Mouse (Mus musculus): Measurements from ENCODE around the gene Macrod2. TPM values are rescaled to one million over a fixed set of nuclear protein-coding genes. Genes with fewer than 3 reads are reported as not detected.

The Macrod2 gene
- polyA plus RNA-seq, 1 experiment from 2014 or later: 31.1 TPM

- no peaks in the 10 kb centered on the region for H3K36me3 ChIP-seq (ENCODE audit: insufficient read depth)
- H3K9me3 ChIP-seq (ENCODE audit: low read depth, low read length): no peaks in the 10 kb centered on the region
- H3K4me3 ChIP-seq (ENCODE audit: low read depth, low read length): no peak overlapping the region
- TF ChIP-seq CTCF (IDR thresholded peaks at IDR 0.05; ENCODE audit: low read depth): no peak
- ATAC-seq (ENCODE audit: insufficient read depth): no peak
- WGBS: 52% methylated on average over 8 of the region's 8 CpGs
- DNase-seq: no peak
- no peak overlapping the region for H3K4me2 ChIP-seq
- H3K4me1 ChIP-seq (ENCODE audit: insufficient read depth): no peaks in the 10 kb centered on the region
- H3K27me3 ChIP-seq (ENCODE audit: insufficient read depth, low read length): no peaks in the 10 kb centered on the region
- no peak overlapping the region for H3K9ac ChIP-seq
- no peak overlapping the region for H3K27ac ChIP-seq (ENCODE audit: low read depth)
Measured at GRCm38 (mm10) chr2:142222137-142222921, 1827.2 kb downstream of the Macrod2 start.

GRCm38 (mm10) chr2:142222926-142223325 lies 1827.8 kb downstream of the Macrod2 start:
- Histone ChIP-seq H3K4me3 (ENCODE audit: low read depth, low read length) (no peak overlapping the region), H3K4me1 (ENCODE audit: insufficient read depth) (no peaks in the 10 kb centered on the region), H3K27ac (ENCODE audit: low read depth) (no peak overlapping the region), H3K27me3 (ENCODE audit: insufficient read depth, low read length) (no peaks in the 10 kb centered on the region), H3K9me3 (ENCODE audit: low read depth, low read length) (no peaks in the 10 kb centered on the region), H3K36me3 (ENCODE audit: insufficient read depth) (no peaks in the 10 kb centered on the region), H3K4me2 (no peak overlapping the region), H3K9ac (no peak overlapping the region)
- ATAC-seq (ENCODE audit: insufficient read depth): no peak
- TF ChIP-seq CTCF (IDR thresholded peaks at IDR 0.05; ENCODE audit: low read depth): no peak
- 44% methylated on average over 5 of the region's 5 CpGs for WGBS
- DNase-seq: no peak

- no peak for TF ChIP-seq CTCF (IDR thresholded peaks at IDR 0.05; ENCODE audit: low read depth)
- ATAC-seq (ENCODE audit: insufficient read depth): no peak
- no peak overlapping the region for H3K4me2 ChIP-seq
- H3K27ac ChIP-seq (ENCODE audit: low read depth): no peak overlapping the region
- 63% methylated on average over 4 of the region's 4 CpGs for WGBS
- H3K9ac ChIP-seq: no peak overlapping the region
- no peaks in the 10 kb centered on the region for H3K4me1 ChIP-seq (ENCODE audit: insufficient read depth)
- DNase-seq: peak; percentile 26
- no peaks in the 10 kb centered on the region for H3K36me3 ChIP-seq (ENCODE audit: insufficient read depth)
- no peaks in the 10 kb centered on the region for H3K27me3 ChIP-seq (ENCODE audit: insufficient read depth, low read length)
- H3K9me3 ChIP-seq (ENCODE audit: low read depth, low read length): no peaks in the 10 kb centered on the region
- no peak overlapping the region for H3K4me3 ChIP-seq (ENCODE audit: low read depth, low read length)
Measured at GRCm38 (mm10) chr2:142230985-142231549, 1836.0 kb downstream of the Macrod2 start.

- no peaks in the 10 kb centered on the region for H3K36me3 ChIP-seq (ENCODE audit: insufficient read depth)
- no peak for TF ChIP-seq CTCF (IDR thresholded peaks at IDR 0.05; ENCODE audit: low read depth)
- H3K4me2 ChIP-seq: no peak overlapping the region
- ATAC-seq (ENCODE audit: insufficient read depth) (no peak), DNase-seq (no peak)
- H3K9me3 ChIP-seq (ENCODE audit: low read depth, low read length): no peaks in the 10 kb centered on the region
- H3K9ac ChIP-seq: no peak overlapping the region
- H3K4me3 ChIP-seq (ENCODE audit: low read depth, low read length): no peak overlapping the region
- H3K27me3 ChIP-seq (ENCODE audit: insufficient read depth, low read length): no peaks in the 10 kb centered on the region
- H3K4me1 ChIP-seq (ENCODE audit: insufficient read depth): no peaks in the 10 kb centered on the region
- H3K27ac ChIP-seq (ENCODE audit: low read depth): no peak overlapping the region
- WGBS: 52% methylated on average over 9 of the region's 9 CpGs
Measured at GRCm38 (mm10) chr2:142232828-142233227, 1837.7 kb downstream of the Macrod2 start.

GRCm38 (mm10) chr2:142243483-142243882 lies 1848.4 kb downstream of the Macrod2 start:
- H3K4me3 ChIP-seq (ENCODE audit: low read depth, low read length): no peak overlapping the region
- H3K27ac ChIP-seq (ENCODE audit: low read depth): no peak overlapping the region
- 74% methylated on average over 4 of the region's 4 CpGs for WGBS
- H3K4me1 ChIP-seq (ENCODE audit: insufficient read depth): no peaks in the 10 kb centered on the region
- TF ChIP-seq CTCF (IDR thresholded peaks at IDR 0.05; ENCODE audit: low read depth): no peak
- no peak overlapping the region for H3K4me2 ChIP-seq
- H3K36me3 ChIP-seq (ENCODE audit: insufficient read depth): no peaks in the 10 kb centered on the region
- H3K27me3 ChIP-seq (ENCODE audit: insufficient read depth, low read length): no peaks in the 10 kb centered on the region
- H3K9ac ChIP-seq: no peak overlapping the region
- DNase-seq: no peak
- no peaks in the 10 kb centered on the region for H3K9me3 ChIP-seq (ENCODE audit: low read depth, low read length)
- ATAC-seq (ENCODE audit: insufficient read depth): no peak

GRCm38 (mm10) chr2:142250383-142250782 lies 1855.3 kb downstream of the Macrod2 start:
- DNase-seq: no peak
- H3K27me3 ChIP-seq (ENCODE audit: insufficient read depth, low read length): no peaks in the 10 kb centered on the region
- no peak overlapping the region for H3K4me2 ChIP-seq
- no peaks in the 10 kb centered on the region for H3K9me3 ChIP-seq (ENCODE audit: low read depth, low read length)
- 29% methylated on average over 4 of the region's 4 CpGs for WGBS
- no peak for ATAC-seq (ENCODE audit: insufficient read depth)
- no peak for TF ChIP-seq CTCF (IDR thresholded peaks at IDR 0.05; ENCODE audit: low read depth)
- H3K36me3 ChIP-seq (ENCODE audit: insufficient read depth): no peaks in the 10 kb centered on the region
- no peak overlapping the region for H3K27ac ChIP-seq (ENCODE audit: low read depth)
- no peak overlapping the region for H3K9ac ChIP-seq
- no peak overlapping the region for H3K4me3 ChIP-seq (ENCODE audit: low read depth, low read length)
- H3K4me1 ChIP-seq (ENCODE audit: insufficient read depth): no peaks in the 10 kb centered on the region

- Histone ChIP-seq H3K36me3 (ENCODE audit: insufficient read depth) (no peaks in the 10 kb centered on the region), H3K9ac (no peak overlapping the region), H3K9me3 (ENCODE audit: low read depth, low read length) (no peaks in the 10 kb centered on the region), H3K27me3 (ENCODE audit: insufficient read depth, low read length) (no peaks in the 10 kb centered on the region), H3K4me1 (ENCODE audit: insufficient read depth) (no peaks in the 10 kb centered on the region), H3K4me2 (no peak overlapping the region), H3K4me3 (ENCODE audit: low read depth, low read length) (no peak overlapping the region), H3K27ac (ENCODE audit: low read depth) (no peak overlapping the region)
- no peak for TF ChIP-seq CTCF (IDR thresholded peaks at IDR 0.05; ENCODE audit: low read depth)
- ATAC-seq (ENCODE audit: insufficient read depth): no peak
- 72% methylated on average over 2 of the region's 2 CpGs for WGBS
- DNase-seq: no peak
Measured at GRCm38 (mm10) chr2:142251518-142251917, 1856.4 kb downstream of the Macrod2 start.
